Mouse (Mus musculus) forebrain, embryonic 13.5 days (tissue): ENCODE measurements around the gene Arl15. TPM values are rescaled to one million over a fixed set of nuclear protein-coding genes. Genes with fewer than 3 reads are reported as not detected.

Experiments
- ATAC-seq: fragments of 200-750 bp; cut with Nextera tagmentation; 2 replicates; pipeline ENCODE4 v1.8.0; 2017
- H3K27ac ChIP-seq: fragments of 300-500 bp; sonication (generic); 2 replicates; pipeline ENCODE4 v1.5.1; 2015; ENCODE audit warnings: inconsistent platforms, mild to moderate bottlenecking, moderate library complexity
- H3K27me3 ChIP-seq: fragments of 300-500 bp; sonication (generic); 2 replicates; pipeline ENCODE4 v1.6.1; 2015; ENCODE audit warnings: mild to moderate bottlenecking, inconsistent platforms
- H3K36me3 ChIP-seq: fragments of 300-500 bp; sonication (generic); 2 replicates; pipeline ENCODE4 v1.6.1; 2015; ENCODE audit warnings: mild to moderate bottlenecking, inconsistent platforms; ENCODE audit not compliant: poor library complexity, severe bottlenecking
- H3K4me1 ChIP-seq: fragments of 300-500 bp; sonication (generic); 2 replicates; pipeline ENCODE4 v1.6.1; 2015; ENCODE audit warnings: inconsistent platforms
- H3K4me2 ChIP-seq: fragments of 300-500 bp; sonication (generic); 2 replicates; pipeline ENCODE4 v1.6.1; 2015; ENCODE audit warnings: inconsistent platforms, mild to moderate bottlenecking, moderate library complexity
- H3K4me3 ChIP-seq: fragments of 300-500 bp; sonication (generic); 2 replicates; pipeline ENCODE4 v1.5.1; 2015; ENCODE audit warnings: mild to moderate bottlenecking, inconsistent platforms
- H3K9ac ChIP-seq: fragments of 300-500 bp; sonication (generic); 2 replicates; pipeline ENCODE4 v1.6.1; 2015; ENCODE audit warnings: mild to moderate bottlenecking, inconsistent platforms
- H3K9me3 ChIP-seq: fragments of 300-500 bp; sonication (generic); replicated peaks from 2 replicates; pipeline ENCODE4 v1.6.1; 2016; ENCODE audit warnings: inconsistent platforms
- WGBS: fragments of 180-500 bp; shearing (Covaris S2); methylation state at CpG from one replicate; pipeline ENCODE4 v1.1.7; 2015; 5-methylcytosine and 5-hydroxymethylcytosine counted together
- polyA plus RNA-seq: library from polyadenylated mRNA; unstranded; fragments of >200 nt; fragmentation: Nextera tagmentation; extraction: Ambion mirVana; gene quantifications from 2 replicates; pipeline ENCODE4 v1.2.1, GENCODE M21; 2015

The Arl15 gene
- polyA plus RNA-seq, 1 experiment from 2014 or later, result 17.8 TPM

DNA sequence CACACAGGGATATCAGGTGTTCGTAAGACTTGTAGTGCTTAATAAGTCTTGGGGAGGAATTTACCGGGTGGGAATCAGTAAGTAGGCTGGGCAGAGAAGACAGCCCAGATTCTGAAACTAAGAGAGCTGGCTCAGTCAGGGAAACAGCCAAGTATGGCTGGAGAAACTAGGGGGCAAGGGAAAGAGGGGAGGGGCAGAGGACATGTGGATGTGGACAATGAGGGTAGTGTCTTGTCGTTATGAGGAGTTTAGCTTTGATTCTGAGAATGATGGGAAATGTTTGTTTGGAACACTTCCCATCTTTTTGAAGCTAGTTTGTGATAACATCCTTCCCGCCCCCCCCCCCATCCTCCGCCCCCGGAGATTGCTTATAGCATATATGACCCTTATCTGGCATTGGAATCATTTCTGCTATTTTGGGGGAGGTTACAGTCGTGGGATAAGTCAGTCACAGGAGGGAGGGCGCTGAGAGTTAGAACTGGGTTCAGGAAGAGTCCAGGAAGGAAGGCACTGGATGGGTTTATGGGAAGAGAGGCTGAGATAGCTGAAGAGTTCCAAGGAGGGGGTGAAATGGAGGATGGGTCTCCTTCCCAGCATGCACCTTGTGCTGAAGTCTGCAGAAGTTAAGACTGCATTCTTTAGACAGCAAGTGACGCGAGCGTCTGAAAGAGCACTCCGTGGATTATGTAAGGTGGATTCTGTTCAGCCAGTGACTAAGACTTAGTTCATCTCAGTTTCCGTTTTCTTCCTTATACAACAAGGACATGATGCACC is 57.5 kb downstream of the Arl15 start:
- Histone ChIP-seq H3K36me3 (peaks cover 4% of the 10 kb centered on the region), H3K4me1 (peaks cover 4% of the 10 kb centered on the region; the same call in 1 of the 2 replicates), H3K27me3 (no peaks in the 10 kb centered on the region), H3K4me2 (no peak overlapping the region), H3K9ac (no peak overlapping the region), H3K27ac (no peak overlapping the region), H3K9me3 (no peaks in the 10 kb centered on the region), H3K4me3 (no peak overlapping the region)
- no peak for ATAC-seq
- WGBS, result 91% methylated on average over 13 of the region's 13 CpGs

DNA sequence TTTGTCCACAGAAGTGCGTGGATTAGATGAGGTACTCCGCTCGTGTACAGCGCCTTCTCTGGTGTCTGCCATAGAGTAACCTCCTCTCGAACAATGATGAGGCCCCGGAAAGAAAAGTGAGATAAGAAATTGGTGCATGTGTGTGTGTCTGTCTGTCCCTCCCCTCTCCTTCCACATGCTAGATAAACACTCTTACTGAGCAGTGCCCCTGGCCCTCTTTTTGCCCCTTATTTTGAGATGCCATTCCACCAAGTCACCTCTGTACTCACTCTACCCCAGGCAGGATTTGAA is 58.0 kb downstream of the Arl15 start:
- no peaks in the 10 kb centered on the region for H3K9me3 ChIP-seq
- no peak overlapping the region for H3K9ac ChIP-seq
- no peak overlapping the region for H3K4me2 ChIP-seq
- H3K36me3 ChIP-seq, result peaks cover 4% of the 10 kb centered on the region
- H3K4me1 ChIP-seq, result peaks cover 4% of the 10 kb centered on the region; the same call in 1 of the 2 replicates
- H3K27me3 ChIP-seq, result no peaks in the 10 kb centered on the region
- WGBS, result 92% methylated on average over 6 of the region's 6 CpGs
- no peak overlapping the region for H3K4me3 ChIP-seq
- no peak for ATAC-seq
- no peak overlapping the region for H3K27ac ChIP-seq

DNA sequence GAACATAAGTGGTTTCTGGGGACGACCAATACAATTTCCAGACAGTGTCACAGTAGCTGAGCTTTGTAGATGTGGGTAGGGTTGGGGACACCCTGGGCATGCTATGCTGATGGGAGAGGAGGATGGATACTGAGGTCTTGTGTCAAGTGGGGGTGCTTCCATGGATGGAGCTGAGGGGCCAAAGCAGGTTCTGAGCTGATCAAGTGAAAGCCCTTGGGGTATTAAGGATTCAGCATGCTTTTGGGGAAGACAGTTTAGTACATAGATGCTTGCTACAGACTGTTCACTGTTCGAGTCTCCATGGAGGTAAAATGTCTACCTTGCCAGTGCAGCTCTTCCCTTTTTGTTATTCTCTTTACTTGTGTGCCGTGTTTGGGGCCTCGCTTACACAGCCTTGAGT is 59.8 kb downstream of the Arl15 start:
- Histone ChIP-seq H3K9me3 (no peaks in the 10 kb centered on the region), H3K4me3 (no peak overlapping the region), H3K27me3 (no peaks in the 10 kb centered on the region), H3K4me2 (no peak overlapping the region), H3K9ac (no peak overlapping the region), H3K36me3 (peaks cover 4% of the 10 kb centered on the region), H3K4me1 (peaks cover 10% of the 10 kb centered on the region), H3K27ac (no peak overlapping the region)
- 93% methylated on average over 4 of the region's 4 CpGs for WGBS
- ATAC-seq, result no peak

DNA sequence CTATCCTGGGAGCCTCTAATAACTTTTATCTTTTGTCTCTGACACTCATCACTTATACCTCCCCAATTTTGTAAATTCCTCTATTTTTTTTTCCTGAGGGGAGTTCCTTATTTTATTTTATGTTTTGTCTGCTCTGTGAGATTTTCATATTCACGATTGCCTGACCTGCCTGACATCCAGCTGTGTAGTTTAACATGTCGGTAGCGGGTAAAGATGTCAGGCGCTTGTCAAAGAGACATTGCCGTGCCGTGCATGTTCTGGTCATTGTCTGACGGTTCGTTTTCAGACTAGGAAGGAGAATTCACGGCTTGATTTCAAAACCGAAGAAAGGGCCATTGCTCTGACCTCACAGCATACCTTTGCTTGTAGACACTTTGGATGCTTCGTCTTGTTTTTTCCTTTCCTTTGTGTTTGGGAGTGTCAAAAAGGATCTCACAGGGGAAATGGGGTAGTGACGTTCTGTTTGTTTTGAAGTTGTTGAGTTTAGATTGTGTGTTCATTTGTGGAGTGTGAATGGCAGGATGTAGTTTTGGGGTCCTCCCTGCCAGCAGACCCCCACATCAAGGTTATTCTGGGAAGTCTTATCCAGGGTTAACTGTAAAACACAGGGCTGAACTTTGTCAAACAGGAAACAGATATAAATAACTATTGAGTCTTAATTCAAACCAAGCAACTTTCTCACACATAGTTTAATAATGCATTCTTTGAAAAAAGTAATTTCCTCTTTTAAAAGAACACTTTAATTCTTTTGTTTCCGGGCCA is 60.4 kb downstream of the Arl15 start:
- Histone ChIP-seq H3K4me3 (no peak overlapping the region), H3K27ac (no peak overlapping the region), H3K9ac (no peak overlapping the region), H3K9me3 (no peaks in the 10 kb centered on the region), H3K27me3 (no peaks in the 10 kb centered on the region), H3K36me3 (peaks cover 4% of the 10 kb centered on the region), H3K4me2 (no peak overlapping the region), H3K4me1 (peaks cover 14% of the 10 kb centered on the region)
- WGBS, result 80% methylated on average over 13 of the region's 13 CpGs
- no peak for ATAC-seq

DNA sequence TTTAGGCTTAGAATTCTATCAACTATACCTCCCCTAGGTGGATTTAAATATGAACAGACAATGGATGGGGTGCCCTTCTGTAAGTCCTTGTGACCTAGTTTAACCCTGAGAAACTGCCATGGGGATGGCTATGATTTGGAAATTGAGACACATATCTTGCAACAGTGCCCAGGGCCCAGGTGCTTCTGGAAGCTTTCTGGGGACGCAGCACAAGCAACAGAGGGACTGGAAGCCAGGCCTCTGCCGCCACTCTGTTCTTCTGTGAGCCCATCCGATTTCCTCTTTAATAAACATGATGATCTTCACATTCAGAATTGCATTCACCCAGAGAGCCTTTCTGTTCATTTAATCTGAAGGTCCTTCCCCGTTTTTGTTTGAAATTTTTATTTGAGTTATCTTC is 62.6 kb downstream of the Arl15 start:
- no peaks in the 10 kb centered on the region for H3K27me3 ChIP-seq
- 79% methylated on average over 4 of the region's 4 CpGs for whole genome bisulfite sequencing
- H3K4me2 ChIP-seq, result no peak overlapping the region
- H3K9ac ChIP-seq, result no peak overlapping the region
- no peaks in the 10 kb centered on the region for H3K36me3 ChIP-seq
- H3K4me3 ChIP-seq, result no peak overlapping the region
- no peaks in the 10 kb centered on the region for H3K9me3 ChIP-seq
- no peak for ATAC-seq
- H3K4me1 ChIP-seq, result peaks cover 23% of the 10 kb centered on the region
- no peak overlapping the region for H3K27ac ChIP-seq

DNA sequence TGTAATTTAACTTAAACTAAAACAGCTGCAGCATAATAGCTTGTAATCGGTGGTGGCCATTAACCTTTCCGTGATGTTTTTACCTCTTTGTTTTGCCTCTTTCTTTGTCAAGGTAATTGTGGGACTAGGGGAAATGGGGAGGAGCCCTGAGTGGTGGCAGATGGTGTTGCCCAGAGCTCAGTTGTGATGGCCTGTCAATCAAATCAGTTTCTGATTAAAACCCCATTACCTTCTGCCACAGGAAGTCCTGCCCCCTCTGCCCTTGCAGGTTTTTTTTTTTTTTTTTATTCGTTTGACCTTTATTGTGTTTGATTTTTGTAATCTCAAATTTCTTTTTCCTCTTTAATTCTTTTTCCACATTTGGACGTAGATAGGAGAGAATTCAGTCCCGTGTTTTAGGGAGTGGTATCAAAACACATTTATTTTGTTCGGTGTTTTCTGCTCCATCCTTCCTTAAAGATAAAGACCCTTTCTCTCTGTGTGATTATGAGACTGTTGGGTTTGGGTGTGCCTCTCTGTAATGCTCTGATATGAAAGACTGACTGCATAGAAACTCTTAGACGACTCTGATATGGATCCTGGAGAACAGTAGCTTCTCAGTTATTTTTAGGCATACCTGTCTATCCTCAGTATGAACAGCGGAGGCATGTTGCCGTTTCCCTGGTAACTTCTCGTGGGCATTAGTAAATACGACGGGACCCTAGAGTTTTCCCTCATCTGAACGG is 64.5 kb downstream of the Arl15 start:
- ATAC-seq, result peak; percentile 68
- no peak overlapping the region for H3K4me2 ChIP-seq
- H3K27ac ChIP-seq, result no peak overlapping the region
- H3K27me3 ChIP-seq, result no peaks in the 10 kb centered on the region
- no peak overlapping the region for H3K9ac ChIP-seq
- peaks cover 26% of the 10 kb centered on the region for H3K4me1 ChIP-seq
- no peak overlapping the region for H3K4me3 ChIP-seq
- WGBS, result 64% methylated on average over 13 of the region's 13 CpGs
- no peaks in the 10 kb centered on the region for H3K36me3 ChIP-seq
- no peaks in the 10 kb centered on the region for H3K9me3 ChIP-seq

DNA sequence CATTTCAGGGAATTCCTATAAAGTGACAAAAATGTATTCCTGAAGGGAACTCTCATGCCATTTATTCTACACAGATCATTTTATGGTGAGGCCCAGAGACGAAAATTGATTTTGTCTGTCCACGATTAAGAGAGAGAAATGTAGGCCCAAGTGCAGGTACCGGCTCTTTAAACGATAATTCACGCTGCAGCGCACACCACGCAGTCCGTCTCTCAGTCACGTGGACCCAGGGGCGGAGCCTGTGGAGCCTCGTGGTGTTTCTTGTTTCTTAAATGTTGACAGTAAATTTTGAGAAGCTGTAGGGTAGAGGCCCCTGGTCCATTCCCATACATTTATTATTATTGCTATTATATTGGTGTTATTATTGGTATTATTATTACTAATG is 65.1 kb downstream of the Arl15 start:
- Histone ChIP-seq H3K27ac (no peak overlapping the region), H3K9ac (no peak overlapping the region), H3K4me2 (no peak overlapping the region), H3K4me1 (peaks cover 26% of the 10 kb centered on the region), H3K27me3 (no peaks in the 10 kb centered on the region), H3K9me3 (no peaks in the 10 kb centered on the region), H3K4me3 (no peak overlapping the region), H3K36me3 (no peaks in the 10 kb centered on the region)
- ATAC-seq, result no peak
- 71% methylated on average over 11 of the region's 11 CpGs for WGBS

DNA sequence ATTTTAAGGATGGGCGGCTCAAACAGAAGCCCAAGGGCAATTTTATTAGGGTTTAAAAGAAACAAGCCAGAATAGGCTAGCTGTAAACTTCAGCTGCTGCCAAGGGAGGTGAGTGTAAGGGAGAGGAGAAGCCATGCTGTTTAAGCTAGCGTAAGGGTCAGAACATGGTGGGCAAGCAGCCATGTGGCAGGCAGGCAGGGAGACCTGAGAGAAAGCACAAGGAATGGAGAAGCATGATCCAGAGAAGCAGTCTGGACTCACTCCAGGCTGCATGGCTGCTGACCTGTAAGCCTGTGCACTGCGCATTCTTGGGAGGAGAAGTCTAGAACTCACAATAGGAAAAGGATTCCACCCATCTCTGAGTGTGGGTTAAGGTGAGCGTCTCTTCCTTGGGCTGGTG is 66.5 kb downstream of the Arl15 start:
- Histone ChIP-seq H3K27ac (no peak overlapping the region), H3K9ac (no peak overlapping the region), H3K4me2 (no peak overlapping the region), H3K9me3 (no peaks in the 10 kb centered on the region), H3K36me3 (no peaks in the 10 kb centered on the region), H3K4me3 (no peak overlapping the region), H3K27me3 (no peaks in the 10 kb centered on the region), H3K4me1 (peaks cover 22% of the 10 kb centered on the region)
- no peak for ATAC-seq
- WGBS, result 81% methylated on average over 4 of the region's 4 CpGs

DNA sequence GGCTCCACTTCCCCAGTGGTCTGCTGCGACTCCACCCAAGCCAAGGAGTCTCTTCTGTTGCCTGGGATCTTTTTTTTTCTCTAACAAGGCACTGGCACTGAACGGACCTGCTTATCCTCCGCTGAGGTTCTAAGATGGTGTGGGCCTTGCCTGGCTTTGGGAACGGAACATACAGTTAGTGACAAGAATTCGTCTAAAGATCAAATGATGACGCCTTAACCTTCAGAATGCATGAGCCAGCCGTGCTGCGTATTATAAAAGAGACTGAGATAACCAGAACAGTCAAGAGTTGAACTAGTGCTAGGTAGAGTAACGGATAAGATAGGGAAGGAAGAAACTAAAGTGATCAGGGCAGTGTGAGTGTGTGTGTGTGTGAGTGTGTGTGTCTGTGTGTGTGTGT is 66.9 kb downstream of the Arl15 start:
- Histone ChIP-seq H3K9ac (no peak overlapping the region), H3K27ac (no peak overlapping the region), H3K4me1 (peaks cover 22% of the 10 kb centered on the region), H3K36me3 (no peaks in the 10 kb centered on the region), H3K27me3 (no peaks in the 10 kb centered on the region), H3K9me3 (no peaks in the 10 kb centered on the region), H3K4me3 (no peak overlapping the region), H3K4me2 (no peak overlapping the region)
- ATAC-seq, result no peak
- WGBS, result 94% methylated on average over 9 of the region's 9 CpGs

DNA sequence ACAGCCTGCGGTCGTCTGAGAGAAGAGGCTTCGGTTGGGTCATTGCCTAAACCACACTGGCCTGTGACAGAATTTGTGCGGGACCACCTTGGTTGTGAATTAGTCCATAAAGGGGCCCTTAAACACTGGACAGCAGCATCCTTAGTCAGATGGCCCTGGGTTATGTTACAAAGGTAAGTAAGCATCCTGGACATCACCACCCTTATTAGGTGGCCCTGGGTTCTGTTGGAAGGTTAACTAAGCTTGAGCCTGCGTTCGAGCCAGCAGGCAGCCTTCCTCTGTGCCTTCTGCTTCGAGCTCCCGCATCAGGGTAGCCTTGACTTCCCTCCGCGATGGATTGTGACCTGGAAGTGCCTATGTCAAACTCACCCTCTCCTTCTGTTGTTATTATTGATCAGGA is 68.6 kb downstream of the Arl15 start:
- H3K4me2 ChIP-seq, result no peak overlapping the region
- H3K4me1 ChIP-seq, result peaks cover 22% of the 10 kb centered on the region
- no peak for ATAC-seq
- H3K27me3 ChIP-seq, result no peaks in the 10 kb centered on the region
- H3K36me3 ChIP-seq, result no peaks in the 10 kb centered on the region
- H3K27ac ChIP-seq, result no peak overlapping the region
- no peaks in the 10 kb centered on the region for H3K9me3 ChIP-seq
- H3K9ac ChIP-seq, result no peak overlapping the region
- WGBS, result 87% methylated on average over 10 of the region's 10 CpGs
- H3K4me3 ChIP-seq, result no peak overlapping the region

DNA sequence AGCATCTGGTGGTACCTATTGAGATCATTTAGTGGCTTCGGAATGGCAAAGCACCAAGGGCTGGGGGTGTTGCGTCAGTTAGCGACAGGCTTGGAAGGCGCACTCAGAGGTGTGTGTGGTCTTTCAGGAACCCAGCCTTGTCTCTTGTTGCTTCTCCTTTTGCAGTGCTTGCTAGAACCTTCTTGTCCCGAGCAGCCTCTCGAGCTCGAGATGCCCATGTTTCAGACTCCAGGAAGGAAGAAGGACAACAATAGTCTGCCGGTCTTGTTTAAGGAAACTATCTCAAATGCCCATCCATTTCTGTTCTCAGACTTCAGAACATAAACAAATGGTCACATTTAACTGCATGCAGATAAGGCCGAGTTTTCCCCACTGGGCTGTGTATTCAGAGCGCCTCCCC is 69.4 kb downstream of the Arl15 start:
- peaks cover 20% of the 10 kb centered on the region for H3K4me1 ChIP-seq
- H3K27me3 ChIP-seq, result no peaks in the 10 kb centered on the region
- no peaks in the 10 kb centered on the region for H3K36me3 ChIP-seq
- H3K4me2 ChIP-seq, result no peak overlapping the region
- H3K9ac ChIP-seq, result no peak overlapping the region
- WGBS, result 83% methylated on average over 10 of the region's 10 CpGs
- H3K9me3 ChIP-seq, result no peaks in the 10 kb centered on the region
- no peak overlapping the region for H3K4me3 ChIP-seq
- ATAC-seq, result no peak
- H3K27ac ChIP-seq, result no peak overlapping the region

DNA sequence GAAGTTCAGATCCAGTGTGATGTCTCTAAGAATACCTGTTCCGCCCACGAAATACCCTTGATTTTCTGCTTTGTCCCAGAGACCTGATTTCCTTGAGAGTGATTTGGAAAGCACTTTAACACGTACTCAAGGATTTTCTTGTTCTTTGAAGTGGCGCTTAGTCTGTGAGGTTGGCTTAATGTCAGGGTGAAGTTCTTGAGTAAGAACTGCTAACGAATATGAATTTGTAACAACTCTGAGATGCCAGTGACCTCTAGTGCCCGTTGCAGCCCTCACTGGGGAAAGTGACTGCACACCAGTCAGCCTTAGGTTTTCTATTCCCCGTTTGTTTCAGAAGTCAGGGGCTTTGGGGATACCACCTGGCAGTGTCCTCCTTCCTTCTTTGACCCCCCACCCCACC is 70.0 kb downstream of the Arl15 start:
- no peaks in the 10 kb centered on the region for H3K36me3 ChIP-seq
- H3K9ac ChIP-seq, result no peak overlapping the region
- no peaks in the 10 kb centered on the region for H3K27me3 ChIP-seq
- H3K4me2 ChIP-seq, result no peak overlapping the region
- no peak overlapping the region for H3K4me3 ChIP-seq
- ATAC-seq, result no peak
- WGBS, result 67% methylated on average over 7 of the region's 7 CpGs
- no peaks in the 10 kb centered on the region for H3K9me3 ChIP-seq
- peaks cover 14% of the 10 kb centered on the region for H3K4me1 ChIP-seq
- no peak overlapping the region for H3K27ac ChIP-seq
